Mouse (Mus musculus) hindbrain, postnatal 0 days (tissue): ENCODE measurements around the gene Ppp2r1b. TPM values are rescaled to one million over a fixed set of nuclear protein-coding genes. Genes with fewer than 3 reads are reported as not detected.

Experiments used
- ATAC-seq: fragments of 200-750 bp; cut with Nextera tagmentation; 2 replicates; pipeline ENCODE4 v1.8.0; 2017; ENCODE audit warnings: mild to moderate bottlenecking, moderate TSS enrichment, moderate library complexity
- DNase-seq: peaks from one replicate; pipeline ENCODE4 v3.0.0-alpha.2; 2015; ENCODE audit warnings: low spot score
- H3K27ac ChIP-seq: fragments of 300-500 bp; sonication (generic); 2 replicates; pipeline ENCODE4 v1.5.1; 2014; ENCODE audit warnings: mild to moderate bottlenecking
- H3K27me3 ChIP-seq: fragments of 300-500 bp; sonication (generic); 2 replicates; pipeline ENCODE4 v1.6.1; 2014; ENCODE audit warnings: low read length, mixed read lengths; ENCODE audit not compliant: insufficient read depth
- H3K36me3 ChIP-seq: fragments of 300-500 bp; sonication (generic); 2 replicates; pipeline ENCODE4 v1.6.1; 2014; ENCODE audit warnings: low read length, mixed read lengths; ENCODE audit not compliant: insufficient read depth
- H3K4me1 ChIP-seq: fragments of 300-500 bp; sonication (generic); 2 replicates; pipeline ENCODE4 v1.6.1; 2014; ENCODE audit warnings: antibody characterized with exemption, low read length, mixed read lengths; ENCODE audit not compliant: insufficient read depth
- H3K4me2 ChIP-seq: fragments of 300-500 bp; sonication (generic); 2 replicates; pipeline ENCODE4 v1.6.1; 2014; ENCODE audit warnings: low read depth, mild to moderate bottlenecking, low read length, moderate library complexity, mixed read lengths
- H3K4me3 ChIP-seq: fragments of 300-500 bp; sonication (generic); 2 replicates; pipeline ENCODE4 v1.5.1; 2014; ENCODE audit warnings: low read length
- H3K9ac ChIP-seq: fragments of 300-500 bp; sonication (generic); replicated peaks from 2 replicates; pipeline ENCODE4 v1.6.1; 2014; ENCODE audit warnings: mild to moderate bottlenecking, low read length, moderate library complexity, mixed read lengths
- H3K9me3 ChIP-seq: fragments of 300-500 bp; sonication (generic); 2 replicates; pipeline ENCODE4 v1.6.1; 2016; ENCODE audit warnings: low read length, mixed read lengths
- CTCF ChIP-seq: IDR thresholded peaks from 2 replicates; pipeline ENCODE4 v1.5.1; 2016; ENCODE audit warnings: antibody characterized with exemption, control low read depth, low read depth
- WGBS: fragments of 180-500 bp; shearing (Covaris S2); extraction: QIAGEN DNeasy Blood & Tissue Kit; methylation state at CpG from one replicate; pipeline ENCODE4 v1.1.7; 2014; 5-methylcytosine and 5-hydroxymethylcytosine counted together
- polyA plus RNA-seq: library from polyadenylated mRNA; unstranded; fragments of >200 nt; fragmentation: Nextera tagmentation; extraction: Ambion mirVana; gene quantifications from 2 replicates; pipeline ENCODE4 v1.2.1, GENCODE M21; 2015
- total RNA-seq: library from RNA; depleted of rRNA; stranded (reverse); fragments of >200 nt; gene quantifications from 2 replicates; pipeline ENCODE4 v1.2.3, GENCODE M21; 2014

Ppp2r1b gene
- total and polyA plus RNA-seq, 2 experiments from 2014 or later, result 18.8 to 31.4 TPM

DNA sequence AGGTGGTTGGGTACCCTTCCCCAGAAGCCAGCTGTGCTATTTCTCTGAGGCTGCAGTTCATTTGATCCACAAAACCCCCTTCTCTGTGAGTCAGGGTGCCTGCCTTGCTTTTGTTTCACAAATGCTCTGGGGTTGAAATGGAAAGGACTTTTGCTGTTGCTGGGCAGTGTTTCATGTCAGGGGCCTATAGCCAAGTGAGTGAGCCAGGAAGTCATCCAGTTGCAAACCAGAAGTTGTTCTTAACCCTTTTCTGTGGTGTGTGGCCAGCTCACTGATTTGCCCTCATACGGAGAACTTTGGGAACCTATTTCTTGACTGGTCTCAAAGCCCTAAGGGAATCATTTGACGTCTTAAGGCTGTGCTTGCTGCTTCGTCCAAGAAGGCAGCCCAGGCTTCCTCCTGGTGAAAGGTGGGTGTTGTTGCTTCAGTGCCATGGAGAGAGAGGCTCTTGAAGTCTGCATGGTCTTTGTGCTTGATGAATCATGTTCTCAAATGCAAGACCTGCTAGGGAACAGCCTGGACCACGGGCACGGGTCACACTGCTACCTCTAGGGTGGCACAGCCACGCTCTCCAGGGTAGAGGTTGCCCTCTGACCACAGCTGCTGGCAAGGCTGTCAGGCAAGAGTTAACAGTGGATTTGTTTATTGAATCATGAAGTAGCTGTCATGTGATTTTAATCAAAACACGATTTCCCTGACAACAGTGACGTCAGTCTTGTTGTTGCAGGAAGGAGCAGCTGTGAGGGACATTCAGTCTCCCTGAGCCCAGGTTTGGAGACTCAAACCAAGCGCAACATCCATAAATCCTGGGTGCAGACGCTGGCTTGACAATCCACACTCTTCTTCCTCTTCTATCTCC lies 39.9 kb downstream of the Ppp2r1b start:
- H3K9me3 ChIP-seq, result no peaks in the 10 kb centered on the region
- no peak overlapping the region for H3K4me2 ChIP-seq
- H3K9ac ChIP-seq, result no peak overlapping the region
- no peak overlapping the region for H3K4me3 ChIP-seq
- peaks cover 10% of the 10 kb centered on the region for H3K36me3 ChIP-seq
- DNase-seq, result peak; percentile 76
- H3K27me3 ChIP-seq, result no peaks in the 10 kb centered on the region
- peak; percentile 57 for ATAC-seq
- TF ChIP-seq CTCF, result no peak
- peak overlapping the region; percentile 64 for H3K27ac ChIP-seq
- no peaks in the 10 kb centered on the region; the same call in 1 of the 2 replicates for H3K4me1 ChIP-seq
- 56% methylated on average over 10 of the region's 10 CpGs for WGBS

DNA sequence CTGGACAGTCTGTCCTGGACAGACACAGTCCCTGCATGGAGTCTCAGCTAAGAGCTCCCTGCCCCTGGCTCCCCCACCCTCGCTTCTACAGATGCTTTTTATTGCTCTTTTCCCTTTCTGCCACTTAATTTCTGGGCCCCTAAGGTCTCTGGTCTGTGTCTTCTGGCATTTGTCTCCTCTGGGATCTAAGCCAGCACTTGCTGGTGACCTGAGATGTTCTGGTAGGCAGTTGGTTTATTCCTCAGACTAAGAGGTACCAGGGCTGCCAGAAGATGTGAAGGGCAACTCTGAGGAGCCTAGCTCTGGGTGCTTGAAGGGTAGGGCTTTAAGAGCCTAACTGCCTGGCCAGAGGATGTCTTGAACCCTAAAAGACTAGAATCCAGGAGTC lies 40.5 kb downstream of the Ppp2r1b start:
- peaks cover 4% of the 10 kb centered on the region for H3K36me3 ChIP-seq
- H3K9ac ChIP-seq, result no peak overlapping the region
- H3K27ac ChIP-seq, result peak overlapping the region; percentile 43
- H3K4me1 ChIP-seq, result no peaks in the 10 kb centered on the region; the same call in 1 of the 2 replicates
- H3K9me3 ChIP-seq, result no peaks in the 10 kb centered on the region
- TF ChIP-seq CTCF, result no peak
- no peak overlapping the region for H3K4me3 ChIP-seq
- ATAC-seq, result 0 out of 2 replicates have a peak, but pooled peaks have one; percentile 5
- 63% methylated on average over 1 of the region's 1 CpGs for WGBS
- DNase-seq, result no peak
- H3K27me3 ChIP-seq, result no peaks in the 10 kb centered on the region
- H3K4me2 ChIP-seq, result no peak overlapping the region

DNA sequence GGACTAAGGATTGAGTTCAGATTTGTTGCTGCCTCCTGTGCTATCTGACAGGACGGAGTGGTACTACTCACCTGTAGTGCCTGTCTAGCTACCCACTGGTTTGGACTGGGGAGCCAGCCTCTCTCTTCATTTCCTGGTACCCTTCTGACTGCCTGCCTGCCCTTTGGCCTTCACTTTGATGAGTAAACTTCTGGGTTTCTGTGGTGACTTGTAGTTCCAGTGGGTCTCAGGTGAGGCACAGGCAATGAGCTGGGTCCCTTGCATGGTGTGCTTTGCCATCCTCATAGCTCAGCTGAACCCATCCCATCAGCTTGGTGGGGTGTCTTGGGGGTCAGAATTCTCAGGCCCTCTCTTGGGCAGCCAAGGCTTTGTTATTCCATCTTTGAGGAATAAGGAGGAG lies 41.8 kb downstream of the Ppp2r1b start:
- no peak overlapping the region for H3K9ac ChIP-seq
- DNase-seq (no peak), ATAC-seq (no peak)
- TF ChIP-seq CTCF, result no peak
- 95% methylated on average over 1 of the region's 1 CpGs for WGBS
- H3K36me3 ChIP-seq, result no peaks in the 10 kb centered on the region; the same call in 1 of the 2 replicates
- H3K4me3 ChIP-seq, result no peak overlapping the region
- H3K4me2 ChIP-seq, result no peak overlapping the region
- no peak overlapping the region for H3K27ac ChIP-seq
- H3K4me1 ChIP-seq, result no peaks in the 10 kb centered on the region; the same call in 1 of the 2 replicates
- H3K9me3 ChIP-seq, result no peaks in the 10 kb centered on the region
- no peaks in the 10 kb centered on the region for H3K27me3 ChIP-seq

GRCm38 (mm10) chr9:50887351-50887750 lies 42.2 kb downstream of the Ppp2r1b start:
- Histone ChIP-seq H3K9ac (no peak overlapping the region), H3K36me3 (no peaks in the 10 kb centered on the region; the same call in 1 of the 2 replicates), H3K9me3 (no peaks in the 10 kb centered on the region), H3K27ac (no peak overlapping the region), H3K4me1 (no peaks in the 10 kb centered on the region; the same call in 1 of the 2 replicates), H3K27me3 (no peaks in the 10 kb centered on the region), H3K4me2 (no peak overlapping the region), H3K4me3 (no peak overlapping the region)
- 32% methylated on average over 4 of the region's 4 CpGs for WGBS
- DNase-seq (peak; percentile 24), ATAC-seq (no peak)
- TF ChIP-seq CTCF, result no peak

DNA sequence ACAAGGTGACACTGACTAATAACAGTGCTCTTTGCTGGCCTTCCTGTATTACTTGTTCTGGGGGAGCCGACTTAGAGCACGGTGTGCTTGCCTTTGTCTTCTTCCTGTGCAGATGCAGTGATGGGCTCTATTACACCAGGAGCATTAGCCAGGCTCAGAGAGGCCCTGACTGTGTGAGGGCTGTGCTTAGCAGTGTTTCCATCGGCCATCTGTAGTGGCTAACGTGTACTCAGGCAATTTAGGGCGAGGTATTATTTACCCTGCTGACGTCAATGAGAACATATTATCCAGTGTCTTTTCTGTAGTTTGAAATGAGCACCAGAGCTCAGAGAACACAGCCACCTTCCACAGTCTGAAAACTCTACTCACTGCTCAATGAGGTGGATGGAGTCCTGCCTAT lies 44.1 kb downstream of the Ppp2r1b start:
- Histone ChIP-seq H3K9me3 (no peaks in the 10 kb centered on the region), H3K27me3 (no peaks in the 10 kb centered on the region), H3K4me2 (no peak overlapping the region), H3K9ac (no peak overlapping the region), H3K36me3 (no peaks in the 10 kb centered on the region; the same call in none of the 2 replicates), H3K27ac (no peak overlapping the region), H3K4me1 (no peaks in the 10 kb centered on the region; the same call in 1 of the 2 replicates), H3K4me3 (no peak overlapping the region)
- WGBS, result 74% methylated on average over 6 of the region's 6 CpGs
- ATAC-seq, result no peak
- DNase-seq, result no peak
- TF ChIP-seq CTCF, result no peak

DNA sequence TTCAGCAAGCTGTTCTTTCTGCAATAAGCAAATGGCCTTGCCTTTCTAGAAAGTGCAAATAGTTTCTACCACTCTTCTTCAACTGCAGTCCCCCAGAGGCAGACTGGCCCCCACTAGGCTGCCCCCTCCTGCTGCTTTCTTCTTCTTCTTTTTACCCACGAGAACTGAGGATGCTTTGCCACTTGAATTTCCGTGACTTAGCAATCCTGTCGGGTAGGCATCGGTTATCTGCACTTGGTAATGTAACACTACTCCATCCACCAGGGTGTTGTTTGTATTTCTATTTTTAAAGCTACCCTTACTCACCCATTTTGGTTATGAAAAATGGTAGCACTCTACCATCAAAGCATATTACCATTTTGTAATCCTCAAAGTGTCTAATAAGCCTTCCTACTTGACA lies 44.9 kb downstream of the Ppp2r1b start:
- ATAC-seq (no peak), DNase-seq (no peak)
- 73% methylated on average over 4 of the region's 4 CpGs for WGBS
- H3K4me2 ChIP-seq, result no peak overlapping the region
- H3K9me3 ChIP-seq, result no peaks in the 10 kb centered on the region
- peaks cover 4% of the 10 kb centered on the region for H3K36me3 ChIP-seq
- H3K9ac ChIP-seq, result no peak overlapping the region
- H3K27ac ChIP-seq, result no peak overlapping the region
- H3K27me3 ChIP-seq, result no peaks in the 10 kb centered on the region
- no peak for TF ChIP-seq CTCF
- no peaks in the 10 kb centered on the region; the same call in 1 of the 2 replicates for H3K4me1 ChIP-seq
- H3K4me3 ChIP-seq, result no peak overlapping the region
